Mouse (Mus musculus): Measurements from ENCODE around the gene Htr1d. TPM values are rescaled to one million over a fixed set of nuclear protein-coding genes. Genes with fewer than 3 reads are reported as not detected.

The Htr1d gene
- total and polyA plus RNA-seq, 3 experiments = not detected

DNA sequence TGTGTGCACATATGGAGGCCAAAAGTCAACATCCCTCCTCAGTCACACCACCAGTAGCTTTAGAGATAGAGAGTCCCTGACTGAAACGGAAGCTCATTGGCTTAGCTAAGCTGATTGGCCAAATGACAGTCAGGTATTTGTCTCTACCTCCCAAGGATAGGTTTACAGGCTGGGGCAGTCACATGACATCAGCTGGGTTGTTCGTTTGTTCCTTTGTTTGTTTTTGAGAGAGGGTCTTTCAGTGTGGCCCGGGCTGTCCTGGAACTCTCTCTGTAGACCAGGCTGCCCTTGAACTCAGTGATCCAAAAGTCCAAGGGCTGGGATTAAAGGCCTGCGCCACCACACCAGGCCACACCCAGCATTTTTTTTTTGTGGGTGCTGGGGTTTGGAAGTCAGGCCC is 37.9 kb downstream of the Htr1d start:
- peak overlapping the region; percentile 86; the same call in 1 of the 2 replicates for H3K27ac ChIP-seq (ENCODE audit: control insufficient read depth, low read depth, low read length)
- no peak for TF ChIP-seq KAT2A (conservative IDR thresholded peaks at IDR 0.05; ENCODE audit: low read depth, low read length)
- no peak for TF ChIP-seq MAZ (IDR thresholded peaks at IDR 0.05; ENCODE audit: low read depth, low read length)
- TF ChIP-seq SMC3 (IDR thresholded peaks at IDR 0.05; ENCODE audit: low read depth, low read length) = no peak
- TF ChIP-seq SIN3A (IDR thresholded peaks at IDR 0.05; ENCODE audit: low read length) = no peak
- no peak for TF ChIP-seq USF2 (IDR thresholded peaks at IDR 0.05; ENCODE audit: borderline replicate concordance in 1 of 2, insufficient read depth in 1 of 2, low read depth in 1 of 2, low read length in 2 of 2)
- TF ChIP-seq USF1 (IDR thresholded peaks at IDR 0.05; ENCODE audit: low read depth, low read length) = peak; percentile 50
- no peak for TF ChIP-seq ELF1 (IDR thresholded peaks at IDR 0.05; ENCODE audit: low read depth, low read length)
- H3K79me2 ChIP-seq (ENCODE audit: control insufficient read depth, insufficient read depth, low read length, poor library complexity) = peaks cover 7% of the 10 kb centered on the region; the same call in 1 of the 2 replicates
- H3K36me3 ChIP-seq (ENCODE audit: control insufficient read depth in 1 of 2, insufficient read depth in 2 of 2, low read length in 2 of 2) = peaks cover 0 to 12% of the 10 kb centered on the region in 2 experiments; a peak in 2 of 4 replicates
- peaks cover under 1 to 19% of the 10 kb centered on the region in 2 experiments for H3K4me1 ChIP-seq (ENCODE audit: control insufficient read depth in 1 of 2, insufficient read depth in 2 of 2, low read length in 2 of 2)
- no peaks in the 10 kb centered on the region for H3K9me3 ChIP-seq (replicated peaks; ENCODE audit: insufficient read depth, low read length)
- H3K4me3 ChIP-seq (ENCODE audit: control insufficient read depth in 1 of 2, insufficient read depth in 1 of 2, low read depth in 2 of 2, low read length in 2 of 2) = no peak overlapping the region
- H3K27me3 ChIP-seq (ENCODE audit: control insufficient read depth in 1 of 2, insufficient read depth in 2 of 2, low read length in 2 of 2) = no peaks in the 10 kb centered on the region
- DNase-seq (ENCODE audit: low read depth, low spot score) = peak; percentile 31
- H3K9ac ChIP-seq (ENCODE audit: control insufficient read depth, low read depth, low read length, poor library complexity, severe bottlenecking) = peak overlapping the region; percentile 90

DNA sequence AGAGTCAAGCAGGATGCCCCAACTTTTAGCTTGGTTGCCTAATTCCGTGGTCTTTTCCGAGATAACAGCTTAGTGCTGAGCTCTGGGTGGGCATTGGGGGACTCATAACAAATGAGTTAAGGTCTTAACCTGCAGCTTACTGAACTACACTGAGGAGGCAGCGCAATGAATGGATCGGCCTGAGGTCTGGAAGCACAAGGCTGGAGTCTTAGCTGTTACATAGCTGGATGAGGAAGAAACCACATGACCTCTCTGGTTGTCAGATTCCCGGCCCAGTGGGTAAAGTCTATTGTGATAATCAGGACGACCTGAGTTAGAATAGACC is 38.4 kb downstream of the Htr1d start:
- peaks cover 7% of the 10 kb centered on the region; the same call in 1 of the 2 replicates for H3K79me2 ChIP-seq (ENCODE audit: control insufficient read depth, insufficient read depth, low read length, poor library complexity)
- no peaks in the 10 kb centered on the region for H3K27me3 ChIP-seq (ENCODE audit: control insufficient read depth in 1 of 2, insufficient read depth in 2 of 2, low read length in 2 of 2)
- H3K27ac ChIP-seq (ENCODE audit: control insufficient read depth, low read depth, low read length) = peak overlapping the region; percentile 86
- H3K36me3 ChIP-seq (ENCODE audit: control insufficient read depth in 1 of 2, insufficient read depth in 2 of 2, low read length in 2 of 2) = peaks cover 0 to 14% of the 10 kb centered on the region in 2 experiments; a peak in 2 of 4 replicates
- H3K9ac ChIP-seq (ENCODE audit: control insufficient read depth, low read depth, low read length, poor library complexity, severe bottlenecking) = peak overlapping the region; percentile 90
- no peak for DNase-seq (ENCODE audit: low read depth, low spot score)
- H3K4me1 ChIP-seq (ENCODE audit: control insufficient read depth in 1 of 2, insufficient read depth in 2 of 2, low read length in 2 of 2) = peaks cover 2 to 22% of the 10 kb centered on the region in 2 experiments
- TF ChIP-seq RAD21 (IDR thresholded peaks at IDR 0.05; ENCODE audit: low read depth, low read length) (no peak), USF1 (IDR thresholded peaks at IDR 0.05; ENCODE audit: low read depth, low read length) (peak; percentile 62; the same call in 1 of the 2 replicates)
- no peaks in the 10 kb centered on the region for H3K9me3 ChIP-seq (replicated peaks; ENCODE audit: insufficient read depth, low read length)
- H3K4me3 ChIP-seq (ENCODE audit: control insufficient read depth in 1 of 2, insufficient read depth in 1 of 2, low read depth in 2 of 2, low read length in 2 of 2) = peak overlapping the region; percentile 82

DNA sequence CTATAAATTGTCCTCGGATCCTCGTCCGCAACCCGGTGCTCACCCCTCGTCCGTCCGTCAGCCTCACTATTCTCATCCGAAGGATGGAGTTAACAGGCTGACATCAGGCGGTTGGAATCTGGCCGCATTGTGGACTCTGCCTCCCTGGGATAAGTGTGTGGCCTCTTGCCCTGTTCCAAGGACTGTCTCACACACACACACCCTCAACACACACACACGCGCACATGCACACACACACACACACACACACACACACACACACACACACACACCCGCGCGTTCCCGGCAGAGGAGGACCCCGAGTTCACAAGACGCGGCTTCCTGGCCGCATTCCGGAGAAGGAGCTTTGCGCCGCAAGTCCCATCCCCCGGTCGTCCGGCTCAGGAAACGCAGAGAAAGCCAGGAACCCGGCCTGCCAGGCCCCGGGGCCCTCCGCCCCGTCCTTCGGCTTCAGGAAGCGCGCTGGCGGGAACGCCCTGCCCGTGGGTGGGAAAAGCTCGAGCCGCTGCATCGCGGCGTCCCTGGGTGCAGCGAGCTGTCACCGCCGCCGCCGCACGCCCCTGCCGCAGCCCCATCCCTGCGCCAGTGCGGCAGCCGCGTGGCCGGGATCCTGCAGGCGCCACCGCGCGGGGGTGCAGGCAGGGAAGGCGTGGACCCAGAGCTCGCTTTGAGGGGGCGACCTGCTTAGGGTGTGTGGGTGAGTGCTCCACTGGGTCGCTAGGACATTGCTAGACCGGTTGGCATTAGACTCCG is 38.9 kb downstream of the Htr1d start, which contains the start of gene 6030445D17Rik:
Gene 6030445D17Rik (plus strand): TSS at position 165 of the 753 bp plus-strand sequence.
- Histone ChIP-seq H3K27me3 (ENCODE audit: control insufficient read depth in 1 of 2, insufficient read depth in 2 of 2, low read length in 2 of 2) (no peaks in the 10 kb centered on the region), H3K27ac (ENCODE audit: control insufficient read depth, low read depth, low read length) (peak within 1 kb of the TSS; percentile 86), H3K9me3 (replicated peaks; ENCODE audit: insufficient read depth, low read length) (no peaks in the 10 kb centered on the region), H3K4me3 (ENCODE audit: control insufficient read depth in 1 of 2, insufficient read depth in 1 of 2, low read depth in 2 of 2, low read length in 2 of 2) (peak within 1 kb of the TSS; percentile 82), H3K9ac (ENCODE audit: control insufficient read depth, low read depth, low read length, poor library complexity, severe bottlenecking) (peak within 1 kb of the TSS; percentile 90), H3K79me2 (ENCODE audit: control insufficient read depth, insufficient read depth, low read length, poor library complexity) (peaks cover 7% of the 10 kb centered on the region; the same call in 1 of the 2 replicates), H3K36me3 (ENCODE audit: control insufficient read depth in 1 of 2, insufficient read depth in 2 of 2, low read length in 2 of 2) (peaks cover 0 to 14% of the 10 kb centered on the region in 2 experiments; a peak in 2 of 4 replicates), H3K4me1 (ENCODE audit: control insufficient read depth in 1 of 2, insufficient read depth in 2 of 2, low read length in 2 of 2) (peaks cover 2 to 22% of the 10 kb centered on the region in 2 experiments)
- peak; percentile 74 for DNase-seq (ENCODE audit: low read depth, low spot score)
- TF ChIP-seq JUND (IDR thresholded peaks at IDR 0.05; ENCODE audit: low read depth, low read length) (no peak), ZC3H11A (IDR thresholded peaks at IDR 0.05; ENCODE audit: low read depth, low read length) (no peak), ETS1 (IDR thresholded peaks at IDR 0.05; ENCODE audit: low read depth, low read length) (no peak), UBTF (IDR thresholded peaks at IDR 0.05; ENCODE audit: borderline replicate concordance, insufficient read depth, low read depth, low read length) (0 out of 2 replicates have a peak, but pooled peaks have one; percentile 87), NELFE (IDR thresholded peaks at IDR 0.05; ENCODE audit: low read depth, low read length) (peak; percentile 79; the same call in 1 of the 2 replicates), MYC (IDR thresholded peaks at IDR 0.05; ENCODE audit: low read depth, low read length) (0 out of 2 replicates have a peak, but pooled peaks have one; percentile 43), MAX (IDR thresholded peaks at IDR 0.05; ENCODE audit: low read length) (0 out of 2 replicates have a peak, but pooled peaks have one; percentile 7), KAT2A (conservative IDR thresholded peaks at IDR 0.05; ENCODE audit: low read depth, low read length) (no peak), POLR2AphosphoS5 (IDR thresholded peaks at IDR 0.05; ENCODE audit: borderline replicate concordance, low read depth, low read length) (no peak), TAL1 (IDR thresholded peaks at IDR 0.05; ENCODE audit: low read length) (no peak), NRF1 (IDR thresholded peaks at IDR 0.05; ENCODE audit: insufficient read depth, low read depth, low read length, poor library complexity, severe bottlenecking) (no peak), EP300 (IDR thresholded peaks at IDR 0.05; ENCODE audit: low read depth in 1 of 2, low read length in 2 of 2) (no peak), POLR2AphosphoS2 (IDR thresholded peaks at IDR 0.05; ENCODE audit: low read length) (no peak), ZMIZ1 (IDR thresholded peaks at IDR 0.05; ENCODE audit: low read depth, low read length) (no peak), BHLHE40 (IDR thresholded peaks at IDR 0.05; ENCODE audit: borderline replicate concordance, low read depth, low read length) (no peak), MEF2A (IDR thresholded peaks at IDR 0.05; ENCODE audit: extremely low read depth, insufficient replicate concordance, low read depth, low read length, poor library complexity, severe bottlenecking) (no peak)
